Mouse (Mus musculus) layer of hippocampus, adult 2 months (tissue): Measurements from ENCODE around the gene Lhfpl2. TPM values are rescaled to one million over a fixed set of nuclear protein-coding genes. Genes with fewer than 3 reads are reported as not detected.
A peak's percentile ranks its signal among the peaks of the same experiment; 100 is the strongest.

Experiments
- DNase-seq, 2 experiments: peaks; one replicate each; pipeline ENCODE4 v3.0.0; 2022; ENCODE audit warnings: low spot score in 2 of 2
- H3K27ac ChIP-seq: fragments of 200-600 bp; 2 replicates; pipeline ENCODE4 v1.8.1; 2022
- H3K4me3 ChIP-seq: fragments of 200-600 bp; 2 replicates; pipeline ENCODE4 v1.8.1; 2022; ENCODE audit warnings: mild to moderate bottlenecking
- CTCF ChIP-seq: fragments of 200-600 bp; conservative IDR thresholded peaks from 2 replicates; pipeline ENCODE4 v1.8.1; 2022; ENCODE audit warnings: antibody characterized with exemption, mild to moderate bottlenecking, moderate library complexity
- total RNA-seq, 2 experiments: library from RNA; stranded (reverse); gene quantifications; 2 replicates each; pipeline ENCODE4 v1.2.3; 2021

Lhfpl2 gene
- total RNA-seq, 2 experiments from 2014 or later, result 25.1 to 26.5 TPM

DNA sequence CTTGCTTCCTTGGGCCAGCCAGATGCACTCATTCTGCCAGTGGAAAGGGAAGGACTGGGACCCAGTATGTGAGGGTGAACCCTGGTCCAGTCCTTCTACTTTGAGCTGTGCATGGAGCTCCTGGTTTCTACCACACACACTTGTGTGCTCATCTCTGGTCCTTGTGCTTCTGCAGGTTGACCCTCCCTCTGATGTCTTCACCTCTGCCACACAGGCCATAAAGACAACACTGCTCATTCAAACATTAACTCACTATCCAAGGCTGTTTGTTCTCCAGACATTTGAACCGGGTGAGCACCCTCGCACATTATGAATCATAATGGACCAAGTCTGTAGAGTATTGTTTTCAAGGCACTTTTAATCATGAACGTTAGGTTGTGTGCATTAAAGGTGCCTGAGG lies 37.0 kb downstream of the Lhfpl2 start:
- Histone ChIP-seq H3K27ac (0 out of 2 replicates have a peak overlapping the region, but pooled peaks have one; percentile 1), H3K4me3 (no peak overlapping the region)
- no peak for DNase-seq
- no peak for TF ChIP-seq CTCF

GRCm38 (mm10) chr13:94095202-94095601 lies 37.6 kb downstream of the Lhfpl2 start:
- H3K27ac ChIP-seq, result no peak overlapping the region
- H3K4me3 ChIP-seq, result no peak overlapping the region
- no peak for TF ChIP-seq CTCF
- no peak for DNase-seq

GRCm38 (mm10) chr13:94097667-94098066 lies 40.1 kb downstream of the Lhfpl2 start:
- no peak for TF ChIP-seq CTCF
- Histone ChIP-seq H3K4me3 (no peak overlapping the region), H3K27ac (no peak overlapping the region; the same call in 1 of the 2 replicates)
- DNase-seq, result no peak

GRCm38 (mm10) chr13:94098369-94099084 lies 40.9 kb downstream of the Lhfpl2 start:
- H3K27ac ChIP-seq, result no peak overlapping the region
- no peak overlapping the region for H3K4me3 ChIP-seq
- DNase-seq, result peak in 1 of 2 experiments; percentile 25
- no peak for TF ChIP-seq CTCF

DNA sequence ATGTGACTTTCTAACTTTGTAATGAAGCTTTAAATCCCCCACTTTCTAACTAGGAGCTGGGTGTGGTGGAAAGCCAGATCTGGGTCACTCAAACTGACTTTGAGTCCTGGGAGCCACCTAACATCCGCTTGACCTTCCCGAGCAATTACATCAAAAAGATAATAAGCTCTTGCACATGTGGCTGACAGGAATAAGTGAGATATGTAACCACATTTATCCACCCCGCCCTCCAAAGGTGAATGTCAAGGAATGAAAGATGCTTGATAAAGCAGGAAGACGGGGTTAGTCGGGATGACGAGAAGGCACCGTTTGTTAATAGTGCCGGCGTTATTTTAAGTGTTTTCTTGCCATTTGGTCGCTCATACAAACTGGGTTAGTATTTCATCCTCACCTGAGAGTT lies 41.5 kb downstream of the Lhfpl2 start:
- H3K4me3 ChIP-seq, result no peak overlapping the region

GRCm38 (mm10) chr13:94100361-94100760 lies 42.8 kb downstream of the Lhfpl2 start:
- Histone ChIP-seq H3K27ac (no peak overlapping the region), H3K4me3 (no peak overlapping the region)
- no peak for TF ChIP-seq CTCF
- no peak for DNase-seq

More for the DNA sequence above, 41.5 kb downstream of the Lhfpl2 start:
- no peak for TF ChIP-seq CTCF
- no peak overlapping the region for H3K27ac ChIP-seq
- DNase-seq, result no peak

DNA sequence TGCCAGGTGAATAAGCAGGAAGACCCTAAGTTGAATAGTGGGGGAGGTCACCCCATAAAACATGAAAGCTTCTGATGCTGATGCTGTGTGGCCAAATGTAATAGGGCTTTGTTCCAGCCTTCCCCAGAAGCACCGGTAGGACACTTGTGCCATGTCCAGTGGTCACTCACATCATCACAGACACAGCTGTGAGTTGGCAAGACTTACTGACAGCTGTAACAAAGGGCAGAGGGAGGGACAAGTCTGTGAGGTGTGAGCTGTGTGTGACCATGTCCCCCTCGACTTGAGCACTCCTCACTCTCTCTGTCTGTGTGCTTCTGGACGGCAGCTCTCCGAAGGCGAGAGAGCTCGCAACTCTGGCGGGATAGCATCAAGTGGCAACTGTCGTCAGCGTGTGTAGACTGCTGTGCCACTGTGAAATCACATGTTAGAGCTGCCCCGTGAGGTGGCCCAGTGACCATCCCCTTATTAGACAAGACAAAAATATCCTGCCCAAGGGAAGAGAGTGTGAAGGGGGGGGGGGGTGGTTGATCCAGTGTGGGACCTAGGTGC lies 43.5 kb downstream of the Lhfpl2 start:
- H3K27ac ChIP-seq, result no peak overlapping the region
- H3K4me3 ChIP-seq, result no peak overlapping the region
- TF ChIP-seq CTCF, result no peak
- no peak for DNase-seq

- no peak overlapping the region for H3K4me3 ChIP-seq
- H3K27ac ChIP-seq, result no peak overlapping the region
- no peak for DNase-seq
- TF ChIP-seq CTCF, result no peak
Measured at GRCm38 (mm10) chr13:94104866-94105475, 47.4 kb downstream of the Lhfpl2 start.

- Histone ChIP-seq H3K27ac (no peak overlapping the region), H3K4me3 (no peak overlapping the region)
- no peak for TF ChIP-seq CTCF
- DNase-seq, result no peak
Measured at GRCm38 (mm10) chr13:94106431-94106830, 48.8 kb downstream of the Lhfpl2 start.

- Histone ChIP-seq H3K27ac (no peak overlapping the region), H3K4me3 (no peak overlapping the region)
- DNase-seq, result peak in 1 of 2 experiments; percentile 15
- TF ChIP-seq CTCF, result no peak
Measured at GRCm38 (mm10) chr13:94106983-94107382, 49.4 kb downstream of the Lhfpl2 start.

- Histone ChIP-seq H3K27ac (no peak overlapping the region), H3K4me3 (no peak overlapping the region)
- DNase-seq, result no peak
- no peak; the same call in 1 of the 2 replicates for TF ChIP-seq CTCF
Measured at GRCm38 (mm10) chr13:94110556-94110955, 53.0 kb downstream of the Lhfpl2 start.

GRCm38 (mm10) chr13:94115476-94115875 lies 57.9 kb downstream of the Lhfpl2 start:
- TF ChIP-seq CTCF, result no peak
- Histone ChIP-seq H3K27ac (no peak overlapping the region; the same call in 1 of the 2 replicates), H3K4me3 (no peak overlapping the region)
- DNase-seq, result no peak

DNA sequence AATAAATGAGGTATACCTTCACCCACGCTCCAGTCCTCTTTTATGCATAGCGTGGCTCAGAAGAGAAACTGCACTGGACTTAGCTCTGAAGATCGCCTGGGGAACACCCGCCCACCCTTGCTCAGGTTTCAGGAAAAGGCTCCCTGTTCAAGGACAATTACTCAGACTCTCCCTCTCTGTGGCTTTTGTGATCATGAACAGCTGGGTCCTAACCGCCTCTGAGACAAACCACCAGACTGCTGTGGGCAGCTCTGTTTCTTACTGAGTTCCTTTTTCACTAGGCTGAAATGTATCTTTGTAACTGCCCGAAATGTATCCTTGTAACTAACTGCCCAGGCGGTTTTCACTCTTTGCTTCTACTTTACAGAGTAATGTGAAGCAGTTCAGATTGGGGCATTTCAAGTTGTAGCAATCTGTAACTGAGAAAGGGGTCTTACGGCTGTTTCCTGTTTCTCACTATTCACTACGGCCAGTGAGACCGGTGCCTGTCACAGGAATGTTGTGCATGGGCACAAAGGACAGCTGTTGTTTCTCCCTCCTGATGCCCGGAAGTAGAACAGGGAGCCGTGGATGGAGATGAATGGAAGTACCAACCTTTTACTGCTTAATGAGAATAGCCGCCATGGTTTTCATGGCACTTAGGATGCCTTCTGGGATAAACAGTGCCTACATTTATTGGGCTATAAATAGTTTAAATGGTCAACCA lies 59.3 kb downstream of the Lhfpl2 start:
- TF ChIP-seq CTCF, result no peak
- H3K27ac ChIP-seq, result peak overlapping the region; percentile 56
- no peak overlapping the region for H3K4me3 ChIP-seq
- DNase-seq, result peak in 1 of 2 experiments; percentile 34
